Comparison of ENCODE assay signal across 28 mouse cellular contexts in genomic region chr3:66685136-66685535, GRCm38 (mm10).
A peak's percentile ranks its signal among the peaks of the same experiment; 100 is the strongest.
DNase-seq lines count a peak whose midpoint lies in the region; ATAC-seq and TF ChIP-seq lines count a peak whose summit lies in the region.
"Had no signal": no experiment of that assay in that cellular context is flagged by ENCODE, and none has a peak within 500 bp of the region (broad histone marks: within the 10 kb centered on the region; RNA-seq: fewer than 3 reads in every experiment).

No protein-coding gene starts in this region.

- H3K9ac ChIP-seq in midbrain, embryonic 11.5 days (ENCODE audit: low read length) = no peak overlapping the region
- no peak overlapping the region for H3K9ac ChIP-seq in midbrain, postnatal 0 days (replicated peaks; ENCODE audit: low read length, poor library complexity, severe bottlenecking)
- no peak overlapping the region for H3K9ac ChIP-seq in limb, embryonic 11.5 days (ENCODE audit: low read length)
- H3K9ac ChIP-seq: embryonic facial prominence, embryonic 13.5 days; embryonic facial prominence, embryonic 15.5 days; forebrain, embryonic 12.5 days had no signal

- TF ChIP-seq CTCF in midbrain, postnatal 0 days (IDR thresholded peaks at IDR 0.05) = no peak

- DNase-seq in midbrain, embryonic 11.5 days (ENCODE audit: low spot score, missing footprints) = peak; percentile 26
- no peak for DNase-seq in midbrain, postnatal 0 days (ENCODE audit: low spot score)
- DNase-seq in forelimb bud, embryonic 11.5 days (ENCODE audit: low read depth, low spot score) = peak; percentile 74
- DNase-seq in limb, embryonic 11.5 days (ENCODE audit: low spot score) = peak; percentile 61
- no peak for DNase-seq in thymus, postnatal 36 days
- DNase-seq: adrenal gland, adult 8-10 months; adrenal gland, postnatal 14 days; adrenal gland, postnatal 36 days; B cell, adult 2 months; cerebellum, adult 18-20 months; cerebellum, adult 8-10 months; cerebellum, adult 9-11 months; cerebellum, postnatal 14 days; cerebellum, postnatal 36 days; embryo, embryonic 11 days had no signal

- H3K4me2 ChIP-seq in midbrain, embryonic 11.5 days = no peak overlapping the region
- H3K4me2 ChIP-seq in midbrain, postnatal 0 days (ENCODE audit: low read depth, low read length, poor library complexity, severe bottlenecking) = no peak overlapping the region
- H3K4me2 ChIP-seq in limb, embryonic 11.5 days (ENCODE audit: low read depth, severe bottlenecking) = no peak overlapping the region
- H3K4me2 ChIP-seq: embryonic facial prominence, embryonic 13.5 days; embryonic facial prominence, embryonic 15.5 days; forebrain, embryonic 12.5 days had no signal

- no peak for ATAC-seq in midbrain, embryonic 11.5 days (ENCODE audit: low FRiP score)
- no peak for ATAC-seq in midbrain, postnatal 0 days (ENCODE audit: low FRiP score)
- ATAC-seq in limb, embryonic 11.5 days (ENCODE audit: insufficient number of reproducible peaks, low FRiP score, low TSS enrichment, low read depth) = no peak
- no peak for ATAC-seq in inflammation-experienced regulatory T-cells, adult 6 months
- ATAC-seq: activated CD4-positive, CD25-positive, alpha-beta regulatory T cell, adult 4 months; CD4-positive, CD25-positive, alpha-beta regulatory T cell, adult 4 months; forebrain, embryonic 14.5 days; forebrain, embryonic 16.5 days; Patski had no signal

- H3K27ac ChIP-seq in midbrain, embryonic 11.5 days (ENCODE audit: low read depth, low read length) = no peak overlapping the region
- H3K27ac ChIP-seq in midbrain, postnatal 0 days (ENCODE audit: low read depth, low read length) = no peak overlapping the region
- no peak overlapping the region for H3K27ac ChIP-seq in limb, embryonic 11.5 days (replicated peaks; ENCODE audit: low read depth, low read length)
- H3K27ac ChIP-seq: embryonic facial prominence, embryonic 13.5 days; embryonic facial prominence, embryonic 15.5 days; forebrain, embryonic 10.5 days; forebrain, embryonic 12.5 days had no signal

- H3K36me3 ChIP-seq in midbrain, embryonic 11.5 days (ENCODE audit: control insufficient read depth, insufficient read depth, low read length) = no peaks in the 10 kb centered on the region
- H3K36me3 ChIP-seq in midbrain, postnatal 0 days (ENCODE audit: insufficient read depth, low read length) = no peaks in the 10 kb centered on the region
- H3K36me3 ChIP-seq in limb, embryonic 11.5 days (ENCODE audit: control insufficient read depth, insufficient read depth, low read length) = no peaks in the 10 kb centered on the region
- H3K36me3 ChIP-seq: embryonic facial prominence, embryonic 13.5 days; embryonic facial prominence, embryonic 15.5 days; forebrain, embryonic 10.5 days; forebrain, embryonic 12.5 days; G1E had no signal

- H3K27me3 ChIP-seq in midbrain, embryonic 11.5 days (ENCODE audit: control insufficient read depth, insufficient read depth, low read length) = no peaks in the 10 kb centered on the region; the same call in 1 of the 2 replicates
- no peaks in the 10 kb centered on the region for H3K27me3 ChIP-seq in midbrain, postnatal 0 days (ENCODE audit: insufficient read depth, low read length)
- H3K27me3 ChIP-seq in limb, embryonic 11.5 days (ENCODE audit: control insufficient read depth, insufficient read depth, low read length) = no peaks in the 10 kb centered on the region
- H3K27me3 ChIP-seq: CH12.LX had no signal

- WGBS in midbrain, embryonic 11.5 days = 85% methylated on average over 12 of the region's 12 CpGs
- WGBS in midbrain, postnatal 0 days = 82% methylated on average over 12 of the region's 12 CpGs
- WGBS in limb, embryonic 11.5 days = 59% methylated on average over 12 of the region's 12 CpGs

- H3K4me1 ChIP-seq in midbrain, embryonic 11.5 days (ENCODE audit: control insufficient read depth, insufficient read depth, low read length) = no peaks in the 10 kb centered on the region
- H3K4me1 ChIP-seq in midbrain, postnatal 0 days (ENCODE audit: insufficient read depth, low read length) = no peaks in the 10 kb centered on the region
- peaks cover 4% of the 10 kb centered on the region; the same call in 1 of the 2 replicates for H3K4me1 ChIP-seq in limb, embryonic 11.5 days (ENCODE audit: control insufficient read depth, insufficient read depth, low read length)
- H3K4me1 ChIP-seq: embryonic facial prominence, embryonic 15.5 days had no signal

- H3K9me3 ChIP-seq in midbrain, embryonic 11.5 days (ENCODE audit: control insufficient read depth, low read length) = no peaks in the 10 kb centered on the region
- no peaks in the 10 kb centered on the region for H3K9me3 ChIP-seq in midbrain, postnatal 0 days (ENCODE audit: low read length)
- no peaks in the 10 kb centered on the region for H3K9me3 ChIP-seq in limb, embryonic 11.5 days (ENCODE audit: control insufficient read depth, low read length)
- H3K9me3 ChIP-seq: embryonic facial prominence, embryonic 13.5 days; forebrain, embryonic 12.5 days; G1E had no signal

- H3K4me3 ChIP-seq in midbrain, embryonic 11.5 days (ENCODE audit: low read depth, low read length) = no peak overlapping the region
- H3K4me3 ChIP-seq in midbrain, postnatal 0 days (ENCODE audit: low read depth, low read length) = no peak overlapping the region
- no peak overlapping the region for H3K4me3 ChIP-seq in limb, embryonic 11.5 days (ENCODE audit: low read depth, low read length)
- H3K4me3 ChIP-seq: embryonic facial prominence, embryonic 13.5 days; embryonic facial prominence, embryonic 15.5 days; erythroblast, embryonic 14.5 days; forebrain, embryonic 10.5 days; forebrain, embryonic 12.5 days had no signal

Comparison
In these comparisons a context has a peak if more than half of its experiments do, and no peak if none do; other contexts are left out.
1. DNase-seq: peak in midbrain, embryonic 11.5 days (single experiment), forelimb bud, embryonic 11.5 days (single experiment) and limb, embryonic 11.5 days (single experiment); none in midbrain, postnatal 0 days (single experiment) and thymus, postnatal 36 days (0 of 2).